Mouse (Mus musculus): ENCODE measurements around the gene Tdrd6.

Gene Tdrd6

DNA sequence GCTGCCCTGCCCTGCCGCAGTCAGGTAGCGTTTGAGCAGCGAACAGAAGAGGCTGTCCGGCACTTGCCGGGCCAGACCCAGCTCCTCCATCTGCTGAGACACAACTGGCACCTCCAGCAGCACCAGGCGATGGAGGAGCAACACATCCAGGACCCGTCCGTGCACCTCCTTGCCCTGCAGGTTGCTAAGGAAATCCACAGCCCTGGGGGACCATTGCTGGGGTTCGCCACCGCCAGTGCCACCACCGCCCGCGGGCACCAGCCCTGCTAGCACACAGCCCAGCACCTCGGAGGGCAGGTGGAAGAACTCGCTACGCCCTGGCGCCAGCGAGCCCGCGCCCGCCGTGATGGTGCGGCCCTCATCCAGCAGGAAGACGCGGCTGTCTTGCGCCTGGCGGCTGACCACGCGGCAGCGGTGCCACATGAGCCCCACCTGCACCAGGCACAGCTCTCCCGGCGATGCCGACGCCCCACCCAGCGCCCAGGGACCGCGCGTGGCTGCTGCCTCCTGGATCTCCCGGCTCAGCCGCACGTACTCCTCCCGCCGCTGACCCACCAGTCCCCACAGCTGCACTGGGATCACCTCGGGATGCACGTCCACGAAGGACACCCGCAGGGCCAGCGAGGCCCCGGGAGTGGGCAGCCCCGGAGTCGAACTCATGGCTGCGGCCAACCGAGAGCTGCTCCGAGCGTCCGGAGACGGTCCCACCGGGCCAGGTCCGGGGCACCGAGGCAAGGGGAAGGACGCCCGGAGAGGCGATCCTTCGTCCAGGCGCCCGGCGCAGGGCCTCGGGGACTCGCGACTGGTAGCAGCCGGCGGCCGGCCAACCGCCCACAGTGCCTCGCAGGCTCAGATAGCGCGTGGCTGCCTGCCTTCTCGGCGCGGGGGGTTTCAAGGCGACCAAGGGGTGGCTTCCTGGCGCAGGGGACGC, at the start of gene Tdrd6:
TSS of gene Tdrd6 (minus strand) at position 804 of the 931 bp plus-strand sequence.
- DNase-seq (ENCODE audit: low read depth), result no peak

- DNase-seq (ENCODE audit: low read depth), result no peak
These were observed 47.2 kb upstream of the Tdrd6 start for GRCm38 (mm10) chr17:43677317-43677716.

GRCm38 (mm10) chr17:43676241-43676640, 46.1 kb upstream of the Tdrd6 start:
- DNase-seq (ENCODE audit: low read depth), result no peak

DNA sequence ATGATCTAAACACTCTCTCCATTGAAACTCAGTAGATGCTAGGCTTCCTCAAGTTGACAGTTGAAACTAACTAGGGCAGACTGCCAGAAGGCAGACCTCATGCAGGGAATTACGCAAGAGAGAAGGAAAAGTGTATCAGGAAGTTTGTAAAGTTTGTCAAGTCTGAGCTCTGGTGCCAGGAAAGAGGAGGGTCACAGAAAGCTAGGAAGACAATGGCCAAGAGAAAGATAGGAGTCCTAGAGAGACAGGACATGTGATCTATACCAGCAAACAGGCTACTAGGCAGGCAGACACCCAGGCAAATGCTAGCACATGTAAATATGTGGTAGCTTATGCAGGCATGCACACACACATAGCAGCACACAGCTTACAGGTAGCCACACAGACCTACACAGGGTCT, 45.1 kb upstream of the Tdrd6 start:
- DNase-seq (ENCODE audit: low read depth), result peak; percentile 57

DNA sequence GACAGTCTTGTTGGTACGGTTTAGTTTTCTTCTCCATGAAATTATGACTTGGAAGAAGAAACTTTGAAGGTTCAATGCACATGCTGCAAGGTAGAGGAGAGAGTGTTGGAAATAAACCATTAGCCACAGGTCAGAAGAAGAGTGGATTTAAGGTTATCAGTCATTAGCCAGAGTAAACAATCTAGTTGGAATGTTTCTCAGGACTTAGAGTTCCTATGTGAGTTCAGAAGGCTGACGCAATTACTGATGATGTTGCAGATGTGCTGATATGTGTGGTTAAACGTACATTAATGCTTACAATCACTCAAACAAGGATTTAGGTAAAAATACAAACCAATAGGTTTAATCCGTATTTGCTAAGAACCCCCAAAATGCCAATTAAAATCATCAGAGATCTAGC, 41.8 kb upstream of the Tdrd6 start:
- peak; percentile 4 for DNase-seq (ENCODE audit: low read depth)

DNA sequence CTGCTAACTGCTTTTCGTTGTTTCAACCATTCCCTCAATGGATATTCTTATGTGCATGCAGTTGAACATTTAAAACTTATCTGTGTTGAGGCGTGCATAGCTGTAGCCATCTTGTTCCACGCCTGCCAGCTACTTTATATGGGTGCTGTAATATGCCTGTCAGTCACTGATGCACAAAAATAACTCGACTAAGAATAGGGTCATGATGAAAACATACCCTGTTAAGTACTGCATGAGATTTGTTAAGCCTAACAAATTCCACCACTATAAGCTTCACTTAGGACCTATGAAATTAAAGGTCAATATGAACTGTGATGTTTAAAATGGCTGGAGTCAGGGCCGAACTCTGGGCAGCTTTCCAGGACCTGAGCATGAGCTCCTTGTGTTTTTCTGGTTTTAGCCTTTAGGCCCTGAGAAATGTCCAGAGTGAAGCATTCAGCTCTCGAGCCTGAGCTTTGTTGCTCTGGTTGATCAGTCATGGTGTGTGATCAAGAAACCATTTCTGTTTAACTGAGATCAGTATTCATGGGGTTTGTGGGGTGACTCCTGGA, 39.1 kb upstream of the Tdrd6 start:
- DNase-seq (ENCODE audit: low read depth), result no peak

- DNase-seq (ENCODE audit: low read depth), result no peak
These were observed 37.3 kb upstream of the Tdrd6 start, which contains the start of gene Cyp39a1 for GRCm38 (mm10) chr17:43667290-43667843. Cyp39a1 (plus strand) TSS chr17:43667425.

- no peak for DNase-seq (ENCODE audit: low read depth)
These were observed 36.6 kb upstream of the Tdrd6 start, which contains the start of gene Slc25a27 for GRCm38 (mm10) chr17:43666576-43667289. Slc25a27 (minus strand) TSS chr17:43667214.

- DNase-seq (ENCODE audit: low read depth), result peak; percentile 5
These were observed 21.4 kb upstream of the Tdrd6 start for GRCm38 (mm10) chr17:43651314-43652046.

GRCm38 (mm10) chr17:43649641-43650436, 19.7 kb upstream of the Tdrd6 start:
- DNase-seq (ENCODE audit: low read depth), result peak; percentile 4

GRCm38 (mm10) chr17:43646925-43647324, 16.8 kb upstream of the Tdrd6 start:
- DNase-seq (ENCODE audit: low read depth), result no peak

GRCm38 (mm10) chr17:43645136-43645535, 15.0 kb upstream of the Tdrd6 start:
- DNase-seq (ENCODE audit: low read depth), result peak; percentile 51

DNA sequence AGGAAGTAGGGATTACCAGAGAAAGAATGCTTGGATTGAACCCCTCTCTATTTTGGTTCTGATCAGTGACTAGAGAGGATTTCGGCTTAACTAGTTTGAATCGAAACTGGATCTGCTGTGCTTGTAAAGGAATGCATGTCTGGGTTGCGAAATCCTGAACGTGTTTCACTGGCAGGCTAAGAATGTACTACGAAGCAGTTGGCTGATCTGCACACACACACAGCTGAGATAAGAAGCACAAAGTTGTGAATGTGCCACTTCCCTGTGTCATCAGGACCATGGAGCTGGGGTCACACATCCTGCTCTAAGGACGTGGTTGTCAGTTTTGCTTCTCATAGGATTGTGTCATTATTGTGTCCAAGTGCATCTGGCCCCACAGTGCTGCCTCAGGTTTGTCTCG, 14.3 kb upstream of the Tdrd6 start:
- DNase-seq (ENCODE audit: low read depth), result peak; percentile 9

- no peak for DNase-seq (ENCODE audit: low read depth)
These were observed 13.1 kb upstream of the Tdrd6 start for GRCm38 (mm10) chr17:43643191-43643590.

GRCm38 (mm10) chr17:43640825-43641224, 10.7 kb upstream of the Tdrd6 start:
- no peak for DNase-seq (ENCODE audit: low read depth)

- DNase-seq (ENCODE audit: low read depth), result no peak
These were observed 7.0 kb upstream of the Tdrd6 start for GRCm38 (mm10) chr17:43637146-43637545.

GRCm38 (mm10) chr17:43630427-43630760, 295 bp upstream of the Tdrd6 start:
- DNase-seq (ENCODE audit: low read depth), result no peak

- no peak for DNase-seq (ENCODE audit: low read depth)
These were observed 1.0 kb downstream of the Tdrd6 start for GRCm38 (mm10) chr17:43629026-43629495.

- DNase-seq (ENCODE audit: low read depth), result no peak
These were observed 1.9 kb downstream of the Tdrd6 start for GRCm38 (mm10) chr17:43628246-43628645.

DNA sequence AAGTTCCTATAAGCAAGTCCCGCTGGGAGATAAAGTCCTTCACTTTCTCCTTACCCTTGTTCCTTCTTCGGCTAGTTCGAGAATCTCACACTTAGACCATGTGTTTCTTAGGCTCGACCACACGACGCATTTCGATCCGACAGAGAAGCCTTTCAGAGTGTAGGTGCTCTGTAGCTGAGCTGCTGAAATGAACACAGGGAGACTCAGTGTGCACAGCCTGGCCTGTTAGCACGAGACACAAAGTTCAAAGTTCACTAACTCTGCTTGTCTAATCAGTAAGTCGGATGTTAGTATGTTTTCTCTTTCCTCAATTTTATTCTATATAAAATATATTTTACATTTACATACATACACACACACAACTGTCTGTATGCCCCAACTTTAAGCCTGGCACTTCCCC, 8.0 kb downstream of the Tdrd6 start:
- DNase-seq (ENCODE audit: low read depth), result no peak

GRCm38 (mm10) chr17:43619156-43619555, 10.9 kb downstream of the Tdrd6 start:
- DNase-seq (ENCODE audit: low read depth), result no peak

Measured in 416B (cell line).